Mouse (Mus musculus) induced T-regulatory cell, adult 2 months (primary cell): Measurements from ENCODE around the gene Mfap1b.
"Not testable (repeated sequence)": the region's sequence is repeated elsewhere in the genome, so short reads cannot be mapped to it uniquely, and the experiment has no call there.

ENCODE experiments used
- DNase-seq: peaks from one replicate; pipeline ENCODE4 v3.0.0-alpha.2; 2012; ENCODE audit warnings: low read depth

The Mfap1b gene

GRCm38 (mm10) chr2:121472783-121473182, 1.1 kb downstream of the Mfap1b start:
- DNase-seq: not testable (repeated sequence)

GRCm38 (mm10) chr2:121468982-121469381, 4.9 kb downstream of the Mfap1b start:
- DNase-seq: not testable (repeated sequence)

GRCm38 (mm10) chr2:121460071-121460470, 13.8 kb downstream of the Mfap1b start:
- DNase-seq: no peak

- DNase-seq: peak; percentile 95
Observed at GRCm38 (mm10) chr2:121456692-121457642, 16.9 kb downstream of the Mfap1b start, which contains the start of gene Serinc4. Gene Serinc4 (minus strand): TSS chr2:121456781.

- DNase-seq: no peak
Observed at GRCm38 (mm10) chr2:121455534-121455933, 18.3 kb downstream of the Mfap1b start.

GRCm38 (mm10) chr2:121453917-121454316, 19.9 kb downstream of the Mfap1b start:
- no peak for DNase-seq

- DNase-seq: no peak
Observed at GRCm38 (mm10) chr2:121452990-121453389, 20.9 kb downstream of the Mfap1b start, which contains the start of gene Hypk. Gene Hypk (plus strand): TSS chr2:121453290.

GRCm38 (mm10) chr2:121452361-121452760, 21.5 kb downstream of the Mfap1b start:
- no peak for DNase-seq

GRCm38 (mm10) chr2:121450093-121450492, 23.8 kb downstream of the Mfap1b start:
- peak; percentile 44 for DNase-seq

GRCm38 (mm10) chr2:121449545-121450011, 24.3 kb downstream of the Mfap1b start:
- DNase-seq: no peak

- DNase-seq: peak; percentile 99
Observed at GRCm38 (mm10) chr2:121448739-121449535, 24.9 kb downstream of the Mfap1b start, which contains the start of gene Serf2. Gene Serf2 (plus strand): TSS chr2:121449195.

- peak; percentile 64 for DNase-seq
Observed at GRCm38 (mm10) chr2:121448136-121448535, 25.7 kb downstream of the Mfap1b start.

- DNase-seq: peak; percentile 57
Observed at GRCm38 (mm10) chr2:121447006-121447405, 26.9 kb downstream of the Mfap1b start.

GRCm38 (mm10) chr2:121446506-121446905, 27.4 kb downstream of the Mfap1b start:
- DNase-seq: no peak

GRCm38 (mm10) chr2:121445117-121445516, 28.8 kb downstream of the Mfap1b start:
- DNase-seq: no peak

- DNase-seq: no peak
Observed at GRCm38 (mm10) chr2:121444178-121444577, 29.7 kb downstream of the Mfap1b start, which contains the start of gene Ell3. Gene Ell3 (minus strand): TSS chr2:121444278.

GRCm38 (mm10) chr2:121443068-121443349, 30.9 kb downstream of the Mfap1b start:
- DNase-seq: no peak

GRCm38 (mm10) chr2:121442259-121443067, 31.4 kb downstream of the Mfap1b start:
- DNase-seq: peak; percentile 92

GRCm38 (mm10) chr2:121441800-121442199, 32.1 kb downstream of the Mfap1b start:
- no peak for DNase-seq

GRCm38 (mm10) chr2:121440834-121441605, 32.8 kb downstream of the Mfap1b start:
- DNase-seq: no peak

- no peak for DNase-seq
Observed at GRCm38 (mm10) chr2:121439746-121440145, 34.1 kb downstream of the Mfap1b start.
